Mouse (Mus musculus) neutrophil, adult 65 days (primary cell): ENCODE results near the gene B3gnt2. TPM values are rescaled to one million over a fixed set of nuclear protein-coding genes. Genes with fewer than 3 reads are reported as not detected.

Experiments
- total RNA-seq: library from RNA; stranded (reverse); gene quantifications from 2 replicates; pipeline ENCODE4 v1.2.4, GENCODE M21; 2023

Gene B3gnt2
- 54.6 and 55.2 TPM in 2 replicates for total RNA-seq

DNA sequence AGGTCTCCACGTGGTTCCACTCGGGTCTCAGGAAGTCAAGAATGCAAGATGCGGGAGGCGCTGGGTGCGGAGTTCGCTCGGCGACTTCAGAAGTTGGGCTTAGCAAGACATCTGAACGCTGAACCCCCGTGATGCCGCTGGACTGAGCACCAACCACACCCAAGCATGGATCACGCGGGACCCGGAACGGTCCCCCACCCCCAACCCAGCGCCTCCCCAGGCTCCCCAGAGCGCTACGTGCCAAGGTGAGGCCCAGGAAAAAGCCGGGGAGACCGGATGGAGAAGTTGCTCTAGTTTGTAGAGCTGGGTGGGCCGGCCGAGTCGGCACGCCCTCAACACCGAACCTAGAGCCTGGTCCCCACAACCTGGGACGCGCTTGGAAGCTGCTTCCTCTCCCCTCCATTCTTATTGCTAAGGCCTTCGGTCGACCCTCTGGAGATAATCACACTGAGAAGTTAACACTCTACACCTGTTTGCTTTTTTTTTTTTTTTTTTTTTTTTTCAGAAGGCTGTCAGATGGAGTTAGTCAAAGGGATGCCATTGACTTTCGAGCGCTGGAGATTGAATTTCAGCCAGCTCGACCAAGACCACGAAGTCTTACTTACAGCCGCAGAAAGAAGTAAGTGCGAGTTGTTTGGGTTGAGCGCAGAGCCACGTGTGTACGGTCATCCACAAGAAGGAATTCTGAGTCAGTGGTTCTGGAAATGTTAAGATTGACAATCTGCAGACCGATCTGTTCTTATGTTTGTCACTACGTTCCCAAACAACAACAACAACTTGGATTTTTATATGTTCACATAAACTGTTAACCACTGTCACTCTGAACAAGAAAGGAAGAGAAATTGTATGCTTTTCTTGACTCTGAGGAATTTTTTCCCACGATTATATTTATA lies at the start of gene B3gnt2:
B3gnt2 (minus strand) TSS at position 627 of the 893 bp plus-strand sequence.

Other genes with a start within 250 kb of the B3gnt2 start
- 21.2 and 26.3 TPM in 2 replicates for gene Zrsr1, start 111.0 kb upstream of the B3gnt2 start, total RNA-seq
- gene Gm28048, start 121.1 kb upstream of the B3gnt2 start, total RNA-seq = 22.1 and 23.7 TPM in 2 replicates
- gene Commd1, start 121.4 kb upstream of the B3gnt2 start, total RNA-seq = 37.6 and 48.2 TPM in 2 replicates
- gene Cct4, start 129.6 kb upstream of the B3gnt2 start, total RNA-seq = 106 and 116 TPM in 2 replicates
- gene Fam161a, start 146.6 kb upstream of the B3gnt2 start, total RNA-seq = 1.7 and 2.9 TPM in 2 replicates